Mouse (Mus musculus) hematopoietic stem cell, adult 5-6 weeks (primary cell): Measurements from ENCODE around the gene Cdc42se1. TPM values are rescaled to one million over a fixed set of nuclear protein-coding genes. Genes with fewer than 3 reads are reported as not detected.
"Not testable (repeated sequence)": the region's sequence is repeated elsewhere in the genome, so short reads cannot be mapped to it uniquely, and the experiment has no call there.

Experiments used
- ATAC-seq, 2 experiments: fragments of 125-278 bp in 1 of 2; replicated peaks in 1 of 2; 2 replicates each; pipeline ENCODE4 v1.8.0; 2016 to 2017; ENCODE audit warnings: inconsistent platforms in 2 of 2, mild to moderate bottlenecking in 2 of 2, moderate number of reproducible peaks in 2 of 2, low read depth in 1 of 2, moderate TSS enrichment in 1 of 2; ENCODE audit not compliant: low FRiP score in 2 of 2, poor library complexity in 2 of 2, severe bottlenecking in 2 of 2, insufficient read depth in 1 of 2, low TSS enrichment in 1 of 2
- total RNA-seq: library from RNA; stranded (forward); fragments of 172-1452, 232-1000 nt; gene quantifications from 2 replicates; pipeline ENCODE4 v1.2.3, GENCODE M21; 2017

Gene Cdc42se1
- 60.3 and 67.5 TPM in 2 replicates for total RNA-seq

DNA sequence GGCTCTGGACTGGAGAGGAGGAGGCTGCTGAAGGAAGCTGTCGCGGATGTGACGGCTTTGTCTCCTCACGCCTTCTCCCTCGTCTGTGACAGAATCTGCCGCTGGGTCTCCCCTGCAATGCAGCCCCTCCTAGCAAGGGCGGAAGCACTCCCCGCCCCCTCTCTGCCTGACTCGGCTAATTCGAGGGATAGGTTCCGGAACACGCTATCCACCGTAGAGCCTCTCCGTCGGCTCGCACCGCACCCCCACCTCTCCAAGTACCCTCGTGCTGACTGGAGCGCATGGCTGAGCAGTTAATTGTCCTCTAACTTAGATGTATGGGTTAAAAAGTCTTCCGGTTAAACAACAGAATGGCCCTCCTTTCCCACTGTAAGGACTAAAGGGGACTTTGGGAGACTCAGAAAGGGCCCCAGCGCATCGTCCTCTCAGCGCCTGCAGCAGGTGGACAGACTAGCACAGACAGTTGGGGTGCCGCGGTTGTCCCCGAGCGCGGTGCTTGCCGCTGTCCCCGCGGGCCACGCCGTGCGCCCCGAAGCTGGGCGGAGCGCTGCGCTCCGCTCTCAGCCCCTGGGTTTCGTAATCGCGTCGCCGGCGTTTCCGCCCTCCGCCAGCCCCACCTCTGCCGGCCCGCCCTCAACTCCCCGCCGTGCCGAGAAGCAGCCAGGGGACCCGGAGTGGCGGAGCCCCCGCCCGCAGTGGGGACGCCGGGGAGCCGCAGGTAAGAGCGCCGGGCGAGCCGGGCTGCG is at the start of gene Cdc42se1:
TSS of gene Cdc42se1 (plus strand) at position 585 of the 746 bp plus-strand sequence.
- peak; percentile 60 to 76 for ATAC-seq

DNA sequence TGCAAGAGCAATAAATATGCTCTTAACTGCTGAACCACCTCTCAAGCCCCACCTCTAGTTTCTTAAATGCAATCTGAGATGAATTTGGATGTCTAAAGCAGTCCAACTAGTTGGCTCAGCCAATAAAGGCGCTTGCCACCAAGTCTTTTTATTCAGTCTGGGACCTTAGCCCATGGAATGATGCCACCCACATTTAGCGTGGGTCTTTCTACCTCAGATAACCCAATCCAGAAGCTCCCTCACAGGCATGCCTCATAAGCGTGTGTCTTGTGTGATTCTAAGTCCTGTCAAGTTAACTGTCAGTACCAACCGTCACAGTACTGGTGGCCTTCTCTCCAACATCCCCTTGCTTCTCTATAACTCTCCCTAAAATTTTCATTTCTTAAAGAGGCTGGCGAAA is 49.6 kb upstream of the Cdc42se1 start:
- no peak for ATAC-seq

GRCm38 (mm10) chr3:95179890-95180289 is 48.6 kb upstream of the Cdc42se1 start:
- no peak for ATAC-seq

GRCm38 (mm10) chr3:95181841-95182240 is 46.7 kb upstream of the Cdc42se1 start:
- no peak for ATAC-seq

DNA sequence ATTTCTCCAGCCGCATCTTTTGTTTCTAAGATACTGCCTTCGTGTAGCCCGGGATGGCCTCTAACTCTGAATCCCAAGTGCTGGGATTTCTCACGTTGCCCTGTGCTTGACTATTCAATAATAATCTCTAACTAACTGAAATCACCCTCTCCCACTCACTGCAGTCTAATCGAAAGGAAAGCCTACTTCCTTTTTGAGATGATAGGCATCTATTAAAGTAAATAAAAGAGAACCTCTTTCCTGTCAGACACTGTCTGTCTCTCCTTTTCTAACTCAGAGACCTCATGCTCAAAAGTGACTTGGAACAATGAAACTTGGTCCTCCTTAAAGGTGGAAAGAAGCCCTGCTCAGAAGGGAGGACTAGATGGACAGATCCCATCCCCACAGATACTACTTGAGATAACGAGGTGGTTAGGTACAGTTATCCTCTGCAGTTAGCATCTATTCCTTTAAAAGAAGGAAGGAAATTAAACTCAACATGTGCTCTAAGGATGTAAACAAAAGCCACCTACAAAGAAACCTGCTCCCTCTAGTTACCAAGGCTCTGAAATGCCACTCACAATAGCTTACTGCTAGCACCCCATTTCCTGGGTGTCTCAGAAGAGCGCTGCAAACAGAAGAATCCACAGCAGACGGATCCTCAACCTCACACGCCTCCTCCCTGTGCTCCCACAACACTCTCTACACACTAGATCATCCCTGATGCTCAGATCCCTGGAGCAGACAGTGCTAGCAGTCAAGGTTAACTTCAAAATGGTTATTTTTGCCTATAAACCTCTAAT is 43.5 kb upstream of the Cdc42se1 start:
- no peak for ATAC-seq

DNA sequence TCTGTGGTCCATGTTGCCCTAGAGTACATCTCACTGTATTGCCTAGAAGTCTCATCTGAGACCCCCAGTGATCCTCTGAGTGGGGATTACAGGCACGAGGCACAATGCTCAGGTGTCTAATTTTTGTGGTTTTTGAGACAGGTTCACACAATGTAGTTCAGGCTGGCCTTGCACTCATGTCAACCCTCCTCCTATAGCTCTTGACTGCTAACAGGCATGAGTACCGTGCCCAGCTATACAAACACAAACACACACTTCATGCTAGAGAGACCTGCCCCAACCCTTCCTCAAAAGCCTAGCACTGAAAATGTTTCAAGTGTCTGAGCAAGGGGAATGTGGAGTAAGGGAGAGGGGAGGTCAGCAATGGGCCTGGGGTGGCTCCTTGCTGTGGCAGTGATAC is 42.4 kb upstream of the Cdc42se1 start:
- ATAC-seq, result no peak

DNA sequence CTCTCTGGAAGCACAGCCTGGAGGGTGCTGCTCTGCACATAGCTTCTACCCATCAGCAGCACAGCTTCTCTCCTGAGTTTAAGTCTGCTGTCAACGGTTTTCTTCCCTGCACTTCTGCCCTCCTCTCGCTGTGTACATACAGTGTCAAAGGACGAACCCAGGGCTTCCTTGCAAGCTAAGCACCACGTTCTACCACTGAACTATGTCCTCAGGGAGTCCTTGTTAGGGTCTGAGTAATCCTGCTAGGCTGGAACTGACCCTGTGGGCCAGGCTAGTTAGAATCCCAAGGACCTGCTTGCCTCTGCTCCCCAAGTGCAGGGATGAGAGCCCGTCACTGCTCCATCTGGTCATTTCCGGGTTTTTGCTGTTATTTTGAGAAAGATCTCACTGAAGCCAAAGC is 41.6 kb upstream of the Cdc42se1 start:
- ATAC-seq, result no peak

DNA sequence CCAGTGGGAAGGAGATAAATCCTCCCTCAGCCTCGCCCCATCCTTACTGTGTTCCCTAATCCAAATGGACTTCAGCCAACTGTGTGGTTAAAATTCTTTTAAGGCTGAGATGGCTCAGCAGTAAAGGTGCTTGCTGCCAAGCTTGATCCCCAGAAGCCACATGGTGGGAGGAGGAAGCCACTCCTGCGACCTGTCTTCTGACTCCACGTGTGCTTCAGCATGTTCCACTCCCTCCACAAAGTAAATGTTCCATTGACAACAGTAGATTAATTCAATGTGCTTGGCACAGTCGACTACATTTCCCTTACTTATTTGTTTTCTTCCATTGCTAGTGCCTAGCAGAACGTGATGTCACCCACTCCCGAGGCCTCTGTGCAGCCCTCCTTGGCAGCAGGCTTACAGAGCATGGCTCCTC is 33.8 kb upstream of the Cdc42se1 start:
- ATAC-seq, result no peak

DNA sequence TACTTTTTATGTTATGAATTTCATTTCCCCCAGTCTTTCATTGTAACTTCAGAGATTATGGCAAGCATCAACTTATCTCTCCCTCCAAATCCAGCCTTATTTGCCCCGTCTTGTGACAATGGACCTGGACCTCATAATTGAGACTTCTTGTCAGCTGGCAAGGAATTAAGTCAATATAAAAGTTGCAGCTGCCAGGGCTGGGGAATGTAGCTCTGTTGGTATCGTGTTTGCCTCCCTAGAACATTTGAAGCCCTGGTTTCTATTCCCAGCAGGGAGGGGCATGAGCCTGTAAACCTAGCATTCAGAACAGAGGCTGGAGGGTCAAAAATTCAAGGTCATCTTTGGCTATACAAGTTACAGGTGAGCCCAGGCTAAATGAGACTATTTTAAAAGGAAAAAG is 32.8 kb upstream of the Cdc42se1 start:
- no peak for ATAC-seq

GRCm38 (mm10) chr3:95199101-95199500 is 29.4 kb upstream of the Cdc42se1 start:
- ATAC-seq, result no peak

DNA sequence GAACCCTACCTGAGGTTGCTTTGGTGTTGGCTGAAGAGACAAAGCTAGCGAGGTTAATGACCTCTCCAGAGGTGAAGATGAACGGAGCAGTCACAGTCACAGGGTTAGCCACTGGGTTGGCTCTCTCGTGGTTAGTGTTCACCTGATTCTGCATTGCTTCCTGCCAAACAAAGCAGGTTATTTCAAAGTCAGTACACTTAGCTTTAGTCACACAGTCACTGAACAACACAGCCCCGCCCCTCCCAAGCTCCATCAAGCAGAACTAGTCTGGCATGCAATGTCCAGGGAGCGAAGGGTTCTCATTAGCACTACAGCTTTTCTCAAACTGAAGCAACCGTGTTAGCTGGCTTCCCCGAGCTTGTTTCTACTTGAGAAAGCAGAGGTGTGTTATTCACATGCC is 28.4 kb upstream of the Cdc42se1 start:
- no peak for ATAC-seq

GRCm38 (mm10) chr3:95200562-95200961 is 28.0 kb upstream of the Cdc42se1 start:
- no peak for ATAC-seq

DNA sequence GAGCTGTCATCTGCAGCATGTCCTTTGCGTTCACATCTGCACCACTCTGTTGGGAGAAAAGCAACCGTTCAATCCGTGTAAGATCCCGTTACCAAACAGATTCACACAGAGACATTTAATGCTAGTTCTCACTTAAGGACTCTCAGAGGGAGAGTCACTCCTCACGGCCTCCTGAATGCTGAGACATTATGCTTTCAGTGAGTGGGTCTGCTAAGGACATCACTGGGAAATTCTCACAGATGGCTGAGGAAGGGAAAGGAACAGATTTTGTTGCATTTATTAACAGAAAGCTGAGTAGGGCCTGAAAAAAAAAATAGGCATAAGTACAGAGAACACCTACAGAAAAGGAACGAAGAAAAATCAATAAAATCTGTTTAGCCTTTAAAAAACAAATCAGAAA is 24.7 kb upstream of the Cdc42se1 start:
- ATAC-seq, result no peak

GRCm38 (mm10) chr3:95208286-95208685 is 20.2 kb upstream of the Cdc42se1 start:
- no peak for ATAC-seq

DNA sequence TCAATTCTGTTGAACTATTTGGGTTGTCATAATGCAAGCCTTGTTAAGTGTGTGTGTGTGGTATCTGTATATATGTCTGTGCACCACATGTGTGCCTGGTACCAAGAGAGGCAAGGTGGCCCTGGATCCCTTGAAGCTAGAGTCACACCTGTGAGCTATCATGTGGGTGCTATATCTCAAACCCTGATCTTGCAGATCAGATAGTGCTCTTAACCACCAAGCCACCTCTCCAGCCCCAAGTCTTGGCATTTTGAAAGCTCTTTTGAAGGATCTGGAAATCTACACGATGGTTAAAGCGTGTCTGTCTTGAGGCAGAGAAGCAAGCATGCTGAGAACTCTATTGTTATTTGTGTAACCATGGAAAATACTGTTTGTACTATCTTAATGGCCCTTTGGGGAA is 17.9 kb upstream of the Cdc42se1 start:
- ATAC-seq, result no peak

- ATAC-seq, result not testable (repeated sequence)
These were observed 15.5 kb upstream of the Cdc42se1 start for GRCm38 (mm10) chr3:95212889-95213608.

DNA sequence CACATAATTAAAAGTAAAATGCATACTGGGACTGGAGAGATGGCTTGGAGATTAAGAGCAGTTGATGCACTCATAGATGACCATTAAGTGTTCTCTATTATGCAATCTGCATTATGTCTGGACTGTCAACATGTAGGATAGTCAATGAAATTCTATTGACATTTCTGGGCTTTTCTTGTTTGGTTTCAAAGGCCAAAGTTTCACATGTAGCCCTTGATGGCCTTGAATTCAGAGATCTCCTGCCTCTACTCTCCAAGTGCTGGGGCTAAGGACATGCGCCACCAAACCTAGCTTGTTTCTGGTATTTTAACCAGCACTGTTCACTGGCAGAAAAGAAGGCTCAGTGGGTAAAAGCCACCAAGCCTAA is 14.9 kb upstream of the Cdc42se1 start:
- ATAC-seq, result no peak

DNA sequence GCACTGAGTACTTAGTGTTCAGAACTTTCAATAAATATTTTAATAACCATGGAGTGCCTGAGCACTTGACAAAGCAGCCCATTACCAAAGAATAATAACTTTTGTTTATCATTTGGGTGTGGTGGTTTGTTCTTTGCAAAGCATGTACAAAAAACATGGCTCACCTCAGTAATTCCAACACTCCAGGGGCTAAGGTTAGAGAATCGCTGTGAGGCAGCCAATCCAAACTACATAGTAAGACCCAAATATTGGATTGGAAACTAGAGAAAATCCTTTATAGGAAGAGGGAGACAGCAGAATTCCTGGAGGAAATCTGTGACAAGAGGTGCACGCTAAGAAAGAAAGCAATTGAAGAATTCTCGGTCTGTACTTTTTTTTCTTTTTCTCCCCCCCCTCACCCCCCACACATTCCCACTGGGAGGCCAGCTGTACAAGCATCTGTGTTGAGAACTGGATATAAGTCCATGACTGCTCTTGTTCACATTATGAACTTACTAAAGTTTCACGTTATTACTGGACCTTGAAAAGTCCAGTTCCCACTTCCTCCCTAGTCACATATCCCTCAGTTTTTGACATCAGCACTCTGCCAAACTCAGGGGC is 11.8 kb upstream of the Cdc42se1 start:
- ATAC-seq, result no peak
